Mouse (Mus musculus): ENCODE measurements around the gene Olfr212. TPM values are rescaled to one million over a fixed set of nuclear protein-coding genes. Genes with fewer than 3 reads are reported as not detected.
"Not testable (repeated sequence)": the region's sequence is repeated elsewhere in the genome, so short reads cannot be mapped to it uniquely, and the experiment has no call there.

The Olfr212 gene
- not detected in 2 replicates for polyA plus RNA-seq (2016; fragmentation: Nextera tagmentation; extraction: Ambion mirVana)

DNA sequence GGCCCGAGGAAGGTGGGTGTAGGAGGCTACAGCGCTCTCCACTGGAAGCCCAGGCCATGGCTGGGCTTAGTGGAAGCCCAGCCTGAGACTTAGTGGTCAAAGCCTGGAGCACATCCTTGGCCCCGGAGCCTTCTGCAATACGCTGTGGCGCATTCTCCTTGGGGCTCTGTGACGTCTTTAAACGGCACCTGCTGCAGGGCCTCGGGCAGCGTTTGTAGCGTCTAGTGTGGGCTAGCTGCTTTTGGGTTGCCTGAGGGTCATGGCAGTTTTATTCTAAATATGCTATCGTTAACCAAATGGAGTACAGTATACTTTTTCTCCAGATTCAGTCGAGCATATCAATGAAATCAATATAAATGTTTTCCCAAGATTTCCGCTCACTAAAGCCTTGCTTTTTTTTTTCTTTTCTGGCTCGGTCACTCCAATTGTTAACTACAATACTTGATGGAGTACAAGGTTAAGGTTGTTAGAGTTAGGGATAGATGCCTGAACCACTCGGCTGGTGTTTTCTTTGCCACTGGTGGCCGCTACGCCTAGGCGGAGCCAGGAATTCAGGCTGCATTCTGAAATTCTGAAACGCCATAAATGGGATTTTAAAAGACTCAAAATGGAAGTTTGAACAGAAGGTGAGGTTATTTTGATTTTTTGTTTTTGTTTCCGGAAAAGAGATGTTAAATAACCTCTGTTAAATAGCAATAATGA, at the start of gene Olfr212:
Olfr212 (plus strand) TSS at position 215 of the 702 bp plus-strand sequence.
- not testable (repeated sequence) for H3K4me1 ChIP-seq; H3K36me3 ChIP-seq; H3K27me3 ChIP-seq (ENCODE audit: insufficient read depth, poor library complexity, severe bottlenecking); DNase-seq (ENCODE audit: low spot score); H3K4me3 ChIP-seq; H3K27ac ChIP-seq
- H3K9me3 ChIP-seq = peaks cover 15% of the 10 kb centered on the region; the same call in 1 of the 2 replicates
- WGBS = 88% methylated on average over 20 of the region's 20 CpGs

DNA sequence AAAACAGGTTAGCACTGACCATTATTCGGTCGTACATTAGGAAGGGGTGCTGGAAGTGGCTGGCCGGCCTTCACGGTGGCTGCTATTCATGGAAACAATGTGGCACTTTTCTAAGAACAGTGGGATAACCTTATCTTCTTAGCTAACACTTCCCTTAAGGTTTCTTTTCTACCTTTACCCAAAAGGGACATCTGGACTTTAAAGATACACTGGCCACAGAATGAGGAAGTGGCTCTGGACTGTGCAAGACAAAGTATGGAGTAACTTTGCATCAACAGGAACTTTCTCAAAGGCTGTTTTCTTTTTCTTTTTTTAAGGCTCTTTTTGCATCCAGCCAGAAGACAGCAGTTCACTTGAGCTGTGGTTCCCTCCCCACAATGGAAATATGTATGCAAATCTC, 47.6 kb upstream of the Olfr212 start:
- H3K36me3 ChIP-seq = no peaks in the 10 kb centered on the region
- 45% methylated on average over 4 of the region's 4 CpGs for WGBS
- peaks cover 39% of the 10 kb centered on the region for H3K27me3 ChIP-seq (ENCODE audit: insufficient read depth, poor library complexity, severe bottlenecking)
- H3K27ac ChIP-seq = no peak overlapping the region
- DNase-seq (ENCODE audit: low spot score) = no peak
- peaks cover 11% of the 10 kb centered on the region for H3K4me1 ChIP-seq
- H3K9me3 ChIP-seq = no peaks in the 10 kb centered on the region
- H3K4me3 ChIP-seq = no peak overlapping the region

DNA sequence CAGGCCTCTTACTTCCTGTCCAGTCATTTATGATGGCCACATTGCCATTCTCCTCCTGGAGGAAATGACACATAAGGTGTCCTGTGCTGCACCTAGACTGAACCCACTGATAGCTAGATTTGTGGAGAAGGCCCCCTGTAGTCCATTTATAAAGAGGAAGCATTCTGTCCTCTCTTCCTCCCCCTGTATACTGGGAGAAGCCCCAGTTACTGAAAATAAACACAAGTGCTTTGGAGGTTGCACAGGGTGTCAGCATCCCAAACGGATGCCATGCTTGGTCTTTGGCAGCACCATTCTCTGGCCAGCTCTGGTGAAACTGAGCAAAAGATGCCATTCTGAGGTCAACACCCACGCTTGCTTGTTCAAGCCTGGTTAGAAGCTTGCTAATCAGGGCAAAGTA, 47.1 kb upstream of the Olfr212 start:
- 64% methylated on average over 2 of the region's 2 CpGs for WGBS
- Histone ChIP-seq H3K36me3 (no peaks in the 10 kb centered on the region), H3K27me3 (ENCODE audit: insufficient read depth, poor library complexity, severe bottlenecking) (peaks cover 39% of the 10 kb centered on the region), H3K4me1 (peaks cover 11% of the 10 kb centered on the region), H3K9me3 (no peaks in the 10 kb centered on the region), H3K27ac (no peak overlapping the region), H3K4me3 (no peak overlapping the region)
- no peak for DNase-seq (ENCODE audit: low spot score)

DNA sequence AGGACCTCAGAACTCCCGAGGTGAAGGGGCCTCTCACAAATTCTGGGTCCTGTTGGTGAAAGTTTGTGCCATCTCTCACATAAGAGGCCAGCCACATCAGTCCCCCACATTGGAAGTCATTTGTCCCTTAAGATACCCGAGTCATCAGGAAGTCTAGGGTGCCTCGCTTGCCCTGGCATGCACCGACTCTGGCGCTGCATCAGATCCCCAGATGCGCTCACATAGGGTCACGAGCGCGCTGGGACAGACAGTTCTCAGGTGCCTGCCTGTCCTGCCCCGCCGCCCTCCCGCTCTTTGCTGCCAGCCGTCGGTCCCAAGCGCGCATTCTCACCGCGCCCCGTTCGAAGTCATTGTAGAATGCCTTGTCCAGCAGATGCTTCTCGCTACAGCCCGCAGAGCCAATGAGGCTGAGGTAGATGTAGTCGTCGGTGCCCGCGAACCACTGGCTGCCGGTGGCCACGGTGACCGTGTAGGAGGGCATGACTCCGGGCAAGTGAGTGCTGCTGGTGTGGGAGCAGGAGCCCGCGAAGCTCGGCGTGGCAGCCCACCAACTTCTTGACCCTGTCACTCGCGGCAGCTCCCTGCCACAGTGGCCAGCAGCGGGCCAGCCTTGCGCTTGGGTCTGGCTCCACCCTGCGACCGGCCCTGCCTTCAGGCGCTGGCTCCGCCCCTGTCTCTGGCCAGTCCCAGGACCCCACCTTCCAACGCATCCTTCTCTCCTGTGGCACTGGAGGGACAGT, 45.6 kb upstream of the Olfr212 start, which contains the start of gene Alox5:
Alox5 (minus strand) TSS at position 635 of the 740 bp plus-strand sequence.
- WGBS = 2% methylated on average over 43 of the region's 43 CpGs
- Histone ChIP-seq H3K27me3 (ENCODE audit: insufficient read depth, poor library complexity, severe bottlenecking) (peaks cover 39% of the 10 kb centered on the region), H3K36me3 (no peaks in the 10 kb centered on the region), H3K4me1 (peaks cover 11% of the 10 kb centered on the region), H3K27ac (peak within 1 kb of the TSS; percentile 42; the same call in 1 of the 2 replicates), H3K9me3 (no peaks in the 10 kb centered on the region), H3K4me3 (peak within 1 kb of the TSS; percentile 61)
- DNase-seq (ENCODE audit: low spot score) = peak; percentile 77

DNA sequence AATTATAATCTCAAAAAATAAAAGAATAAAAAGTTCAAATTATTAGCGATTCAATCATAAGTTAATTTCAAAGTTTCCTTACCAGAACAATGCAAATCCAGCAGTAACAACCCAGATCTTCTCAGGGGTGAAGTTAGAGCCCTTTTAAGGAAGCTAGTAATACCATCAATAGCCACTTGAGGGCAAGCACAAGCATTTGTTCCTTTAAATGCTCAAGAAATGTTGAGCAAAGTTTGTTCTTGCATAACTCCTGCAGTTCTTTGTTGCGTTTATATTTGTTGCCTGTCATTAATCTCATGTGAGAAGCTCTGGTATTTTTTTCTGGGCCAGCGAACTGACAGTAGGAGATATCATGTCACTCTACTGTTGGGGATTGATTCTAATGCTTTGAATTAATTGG, 38.2 kb upstream of the Olfr212 start:
- 28% methylated on average over 3 of the region's 3 CpGs for WGBS
- H3K27me3 ChIP-seq (ENCODE audit: insufficient read depth, poor library complexity, severe bottlenecking) = no peaks in the 10 kb centered on the region
- H3K9me3 ChIP-seq = no peaks in the 10 kb centered on the region
- no peak overlapping the region for H3K4me3 ChIP-seq
- no peak for DNase-seq (ENCODE audit: low spot score)
- H3K36me3 ChIP-seq = no peaks in the 10 kb centered on the region
- H3K27ac ChIP-seq = no peak overlapping the region
- H3K4me1 ChIP-seq = no peaks in the 10 kb centered on the region

DNA sequence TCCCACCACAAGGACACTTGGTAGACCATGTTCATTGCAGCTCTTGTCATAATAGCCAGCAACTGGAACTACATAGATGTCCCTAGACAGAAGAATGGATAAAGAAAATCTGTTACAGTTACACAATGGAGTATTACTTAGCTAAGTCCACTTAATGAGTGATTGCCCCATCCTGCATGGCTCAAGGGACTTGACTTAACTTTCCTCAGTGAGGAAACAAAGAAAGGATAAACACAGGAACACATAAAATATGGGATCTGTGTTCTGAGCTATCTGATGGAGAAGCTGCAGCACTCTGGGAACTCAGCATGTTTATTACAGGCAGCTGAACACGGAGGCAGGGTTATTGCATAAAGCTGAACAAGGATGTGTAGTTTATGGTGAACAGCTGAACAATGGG, 21.2 kb upstream of the Olfr212 start:
- Histone ChIP-seq H3K27me3 (ENCODE audit: insufficient read depth, poor library complexity, severe bottlenecking) (no peaks in the 10 kb centered on the region), H3K4me3 (no peak overlapping the region), H3K4me1 (no peaks in the 10 kb centered on the region), H3K9me3 (no peaks in the 10 kb centered on the region), H3K27ac (no peak overlapping the region), H3K36me3 (no peaks in the 10 kb centered on the region)
- DNase-seq (ENCODE audit: low spot score) = no peak
- WGBS = 62% methylated on average over 1 of the region's 1 CpGs

DNA sequence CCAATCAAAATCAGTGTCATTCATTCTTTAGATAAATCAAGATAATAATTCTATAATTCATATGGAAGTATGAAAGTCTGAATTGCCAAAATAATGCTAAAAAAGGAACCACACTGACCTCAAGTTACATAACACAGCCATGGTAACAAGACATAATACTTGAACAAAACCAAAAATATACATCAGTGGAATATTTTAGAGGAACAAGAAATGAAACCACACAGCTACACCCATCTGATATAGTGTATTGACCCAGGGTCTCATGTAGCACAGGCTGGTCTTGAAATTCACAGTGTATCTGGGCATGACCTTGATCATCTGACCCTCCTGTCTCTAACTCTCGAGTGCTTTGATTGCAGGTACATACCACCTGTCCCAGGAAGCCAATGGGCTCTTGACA, 19.5 kb upstream of the Olfr212 start:
- Histone ChIP-seq H3K9me3 (no peaks in the 10 kb centered on the region), H3K4me3 (no peak overlapping the region), H3K4me1 (no peaks in the 10 kb centered on the region), H3K27me3 (ENCODE audit: insufficient read depth, poor library complexity, severe bottlenecking) (no peaks in the 10 kb centered on the region), H3K27ac (no peak overlapping the region), H3K36me3 (no peaks in the 10 kb centered on the region)
- DNase-seq (ENCODE audit: low spot score) = no peak
- WGBS = 59% methylated on average over 1 of the region's 1 CpGs

DNA sequence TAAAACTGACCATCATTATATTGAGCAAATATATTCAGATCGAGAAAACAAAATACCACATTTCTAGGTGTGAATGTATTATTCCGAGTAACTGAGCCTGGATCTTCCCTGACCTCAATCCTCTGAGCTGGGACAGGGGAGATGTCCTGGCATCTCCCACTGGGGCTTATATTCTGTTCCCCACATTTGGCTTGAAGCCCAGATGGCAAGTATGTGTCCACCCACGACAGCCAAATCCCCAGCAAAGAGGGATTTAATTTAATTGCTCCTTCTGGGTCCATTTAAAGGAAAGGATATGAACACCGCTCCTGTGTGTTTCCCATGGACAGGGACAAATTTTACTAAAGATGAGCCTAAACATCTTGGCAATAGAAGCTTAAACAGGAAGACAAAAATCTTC, 17.5 kb upstream of the Olfr212 start, which contains the start of gene Olfr211:
Olfr211 (plus strand) TSS at position 301 of the 400 bp plus-strand sequence.
- H3K36me3 ChIP-seq = no peaks in the 10 kb centered on the region
- H3K27ac ChIP-seq = no peak within 1 kb of the TSS
- H3K4me1 ChIP-seq = no peaks in the 10 kb centered on the region
- WGBS = 77% methylated on average over 4 of the region's 4 CpGs
- no peaks in the 10 kb centered on the region for H3K27me3 ChIP-seq (ENCODE audit: insufficient read depth, poor library complexity, severe bottlenecking)
- no peak for DNase-seq (ENCODE audit: low spot score)
- H3K9me3 ChIP-seq = no peaks in the 10 kb centered on the region
- H3K4me3 ChIP-seq = no peak within 1 kb of the TSS

DNA sequence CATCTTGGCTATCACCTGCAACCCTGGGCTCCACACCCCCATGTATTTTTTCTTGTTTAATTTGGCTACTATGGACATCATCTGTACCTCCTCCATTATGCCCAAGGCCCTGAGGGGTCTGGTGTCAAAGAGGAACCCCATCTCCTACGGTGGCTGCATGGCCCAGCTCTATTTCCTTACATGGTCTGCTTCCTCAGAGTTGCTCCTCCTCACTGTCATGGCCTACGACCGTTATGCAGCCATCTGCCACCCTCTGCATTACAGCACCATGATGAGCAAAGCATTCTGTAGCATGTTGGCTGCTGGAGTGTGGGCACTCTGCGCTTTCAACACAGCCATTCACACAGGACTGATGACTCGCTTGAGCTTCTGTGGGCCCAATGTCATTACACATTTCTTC, 12.6 kb upstream of the Olfr212 start:
- Histone ChIP-seq H3K27me3 (ENCODE audit: insufficient read depth, poor library complexity, severe bottlenecking) (no peaks in the 10 kb centered on the region), H3K4me1 (no peaks in the 10 kb centered on the region), H3K9me3 (no peaks in the 10 kb centered on the region), H3K27ac (no peak overlapping the region), H3K4me3 (no peak overlapping the region), H3K36me3 (no peaks in the 10 kb centered on the region)
- WGBS = 74% methylated on average over 5 of the region's 5 CpGs
- DNase-seq (ENCODE audit: low spot score) = no peak

DNA sequence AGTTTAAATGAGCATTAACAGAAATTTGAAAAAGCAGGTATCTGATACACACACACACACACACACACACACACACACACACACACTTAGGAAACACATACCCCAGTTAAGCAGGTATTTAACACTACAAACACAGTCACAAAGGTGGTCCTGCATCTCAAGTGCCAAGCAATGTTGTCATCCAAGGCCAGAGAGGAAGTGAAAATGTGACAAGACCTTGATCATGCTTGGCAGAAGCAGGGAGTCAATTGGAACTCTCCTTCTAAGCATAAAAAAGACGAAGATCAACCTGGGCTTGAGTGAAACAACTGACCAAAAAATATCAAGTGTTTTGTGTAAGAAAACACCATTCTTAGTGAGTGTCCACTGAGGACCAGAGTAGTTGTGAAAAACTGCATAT, 10.4 kb upstream of the Olfr212 start:
- no peaks in the 10 kb centered on the region for H3K4me1 ChIP-seq

DNA sequence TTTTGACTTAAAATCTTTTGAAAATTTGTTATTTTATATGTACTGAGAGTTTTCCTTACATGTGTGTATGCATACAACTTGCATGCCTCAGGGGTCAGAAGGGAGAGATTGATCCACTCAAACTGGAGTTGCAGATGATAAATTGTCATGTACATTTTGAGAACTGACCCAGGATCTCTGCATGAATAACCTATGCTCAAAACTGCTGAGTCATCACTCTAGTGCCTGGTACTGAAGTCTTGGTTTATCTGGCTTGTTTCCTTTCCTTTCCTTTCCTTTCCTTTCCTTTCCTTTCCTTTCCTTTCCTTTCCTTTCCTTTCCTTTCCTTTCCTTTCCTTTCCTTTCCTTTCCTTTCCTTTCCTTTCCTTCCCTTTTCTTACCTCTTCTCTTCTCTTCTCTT, 8.5 kb downstream of the Olfr212 start:
- no peak for DNase-seq (ENCODE audit: low spot score)
- Histone ChIP-seq H3K4me1 (no peaks in the 10 kb centered on the region), H3K27ac (no peak overlapping the region), H3K4me3 (no peak overlapping the region), H3K27me3 (ENCODE audit: insufficient read depth, poor library complexity, severe bottlenecking) (no peaks in the 10 kb centered on the region), H3K36me3 (no peaks in the 10 kb centered on the region), H3K9me3 (no peaks in the 10 kb centered on the region)

More for the DNA sequence above, 10.4 kb upstream of the Olfr212 start:
- WGBS = 79% methylated on average over 1 of the region's 1 CpGs
- no peak for DNase-seq (ENCODE audit: low spot score)
- Histone ChIP-seq H3K4me3 (no peak overlapping the region), H3K9me3 (no peaks in the 10 kb centered on the region), H3K27ac (no peak overlapping the region), H3K36me3 (no peaks in the 10 kb centered on the region), H3K27me3 (ENCODE audit: insufficient read depth, poor library complexity, severe bottlenecking) (no peaks in the 10 kb centered on the region)

DNA sequence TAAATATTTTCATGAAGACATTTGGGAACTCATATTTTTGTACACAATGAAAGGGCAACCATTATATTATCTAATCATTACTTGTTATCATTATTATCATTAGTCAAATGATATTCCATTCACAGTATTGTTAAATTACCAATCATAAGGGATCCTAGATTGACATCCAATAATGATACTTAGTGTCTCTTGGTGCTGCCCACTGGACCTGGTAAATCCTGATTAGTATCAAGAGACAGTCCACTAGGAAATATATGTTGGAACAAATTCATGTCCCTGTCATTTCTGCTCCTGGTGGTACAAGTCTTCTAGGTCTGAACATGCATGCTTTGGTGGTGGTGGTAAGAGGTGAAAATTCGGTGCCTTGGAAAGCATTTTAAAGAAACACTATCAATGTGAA, 31.8 kb downstream of the Olfr212 start, which contains the start of gene Olfr213:
Olfr213 (plus strand) TSS at position 301 of the 400 bp plus-strand sequence.
- 83% methylated on average over 1 of the region's 1 CpGs for WGBS
- DNase-seq (ENCODE audit: low spot score) = no peak
- Histone ChIP-seq H3K9me3 (no peaks in the 10 kb centered on the region), H3K27ac (no peak within 1 kb of the TSS), H3K4me3 (no peak within 1 kb of the TSS), H3K36me3 (no peaks in the 10 kb centered on the region), H3K4me1 (no peaks in the 10 kb centered on the region), H3K27me3 (ENCODE audit: insufficient read depth, poor library complexity, severe bottlenecking) (no peaks in the 10 kb centered on the region; the same call in 1 of the 2 replicates)

DNA sequence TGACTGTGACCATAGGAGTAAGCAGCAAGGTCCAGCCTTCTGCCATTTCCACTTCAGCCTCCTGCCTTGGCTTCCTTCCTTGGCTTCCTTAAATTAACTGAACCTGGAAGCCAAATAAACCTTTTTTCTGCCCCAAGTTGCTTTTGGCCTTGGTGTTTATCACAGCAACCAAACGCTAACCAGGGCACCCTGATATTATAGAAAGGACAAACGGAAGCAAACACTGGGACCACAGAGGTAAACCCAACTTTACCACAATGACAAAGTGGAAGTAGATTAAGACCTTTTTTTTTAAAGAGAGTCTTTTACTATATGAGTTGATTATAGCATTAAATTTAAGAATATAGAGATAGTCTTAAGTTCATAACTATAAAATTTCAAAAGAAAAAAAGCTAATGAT, 36.2 kb downstream of the Olfr212 start:
- H3K36me3 ChIP-seq = no peaks in the 10 kb centered on the region
- no peak overlapping the region for H3K4me3 ChIP-seq
- 72% methylated on average over 2 of the region's 2 CpGs for WGBS
- H3K27ac ChIP-seq = no peak overlapping the region
- no peaks in the 10 kb centered on the region for H3K4me1 ChIP-seq
- no peaks in the 10 kb centered on the region for H3K9me3 ChIP-seq
- no peaks in the 10 kb centered on the region for H3K27me3 ChIP-seq (ENCODE audit: insufficient read depth, poor library complexity, severe bottlenecking)
- DNase-seq (ENCODE audit: low spot score) = no peak

All from heart, embryonic 10.5 days (tissue).